In genomic region chr7:66547694-66548093, GRCm38 (mm10) we compare ENCODE assay signal across 16 mouse cellular contexts.
"Had no signal": no experiment of that assay in that cellular context is flagged by ENCODE, and none has a peak within 500 bp of the region (broad histone marks: within the 10 kb centered on the region; RNA-seq: fewer than 3 reads in every experiment).

No protein-coding gene starts in this region.

- ATAC-seq: hindbrain, postnatal 0 days; inflammation-experienced regulatory T-cells, adult 6 months; intestine, embryonic 15.5 days; intestine, postnatal 0 days had no signal

- DNase-seq: gastrocnemius, postnatal 14 days; gastrocnemius, postnatal 36 days; heart, adult 18-20 months; heart, postnatal 10 days; heart, postnatal 4 days; kidney, adult 18-20 months; kidney, adult 8-10 months; kidney, postnatal 10 days; kidney, postnatal 25 days; kidney, postnatal 4 days; liver; liver, embryonic 13.5 days had no signal
